Mouse (Mus musculus): ENCODE measurements around the gene Sgce.

Sgce gene

DNA sequence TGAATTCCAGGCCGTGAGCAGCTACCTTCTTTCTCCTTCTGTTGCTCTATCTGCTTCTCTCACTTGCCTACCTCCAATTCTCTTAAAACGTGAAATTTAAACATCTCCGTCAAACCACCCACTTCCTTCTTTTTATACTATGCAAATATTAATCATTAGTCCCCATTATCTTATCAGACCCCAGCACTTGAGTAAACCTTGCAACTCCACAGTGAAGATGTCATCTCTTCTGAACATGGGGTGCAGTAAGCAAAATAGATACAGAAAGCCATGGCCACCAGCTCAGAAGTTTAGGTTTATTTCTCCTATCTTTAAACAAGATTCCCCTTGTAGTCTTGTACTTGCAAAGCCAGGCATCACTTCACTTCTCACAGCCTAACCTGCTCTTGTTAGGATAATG is 99.7 kb downstream of the Sgce start:
- no peak for DNase-seq (ENCODE audit: low spot score)

DNA sequence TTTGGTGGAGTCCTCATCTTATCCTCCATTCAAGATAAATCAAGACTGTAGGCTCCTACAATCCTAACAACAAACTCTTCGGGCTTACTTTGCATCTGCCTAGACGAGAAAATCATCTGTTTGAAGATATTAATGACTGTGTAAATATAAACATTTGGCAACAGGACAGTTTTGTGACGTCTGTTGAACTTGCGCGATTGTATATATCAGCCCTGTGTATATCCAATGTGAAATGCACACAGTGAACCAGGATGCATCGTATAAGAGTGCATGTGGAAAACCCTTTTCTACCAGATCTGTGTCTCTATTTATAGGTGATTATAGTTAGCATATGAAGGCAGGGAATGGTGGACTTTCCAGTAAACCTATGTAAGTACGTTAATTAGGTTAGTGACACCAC is 104.9 kb downstream of the Sgce start:
- DNase-seq (ENCODE audit: low spot score), result no peak

DNA sequence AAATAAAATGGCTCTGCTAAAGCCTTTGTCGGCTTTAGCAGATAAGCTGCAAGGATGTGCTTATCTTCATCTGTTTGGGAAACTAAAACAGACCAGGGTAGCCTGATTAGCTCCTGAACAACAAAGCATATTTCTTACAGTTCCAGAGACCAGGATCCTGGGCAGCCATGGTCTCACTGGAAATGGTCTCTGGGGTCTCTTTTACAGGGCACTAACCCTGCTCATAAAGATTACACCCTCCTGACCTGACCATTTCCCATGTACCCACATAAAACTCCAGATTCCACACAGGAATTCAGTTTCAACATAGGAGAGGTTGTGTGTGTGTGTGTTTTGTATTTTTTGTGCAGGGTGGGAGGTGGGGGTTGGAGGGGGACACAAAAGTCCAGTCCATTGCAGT is 112.2 kb downstream of the Sgce start:
- no peak for DNase-seq (ENCODE audit: low spot score)

DNA sequence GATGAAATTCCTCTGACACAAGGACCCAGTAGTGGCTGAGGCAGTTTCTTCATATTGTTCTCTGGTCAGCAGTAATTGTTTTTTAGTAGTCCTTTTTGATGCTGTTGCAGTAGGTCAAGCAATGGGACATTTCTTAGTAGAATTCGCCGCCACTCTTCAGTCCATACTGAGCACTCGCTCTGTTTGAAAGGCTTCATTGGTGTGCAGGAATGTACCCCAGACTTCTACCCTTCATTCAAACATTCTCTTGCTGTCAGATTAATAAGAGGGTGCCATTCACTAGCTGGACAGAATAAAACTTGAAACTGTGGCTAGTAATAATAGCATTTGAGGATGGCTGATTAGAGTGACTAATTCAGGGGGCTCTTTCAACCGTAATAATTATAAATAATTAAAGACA is 113.8 kb downstream of the Sgce start:
- no peak for DNase-seq (ENCODE audit: low spot score)

DNA sequence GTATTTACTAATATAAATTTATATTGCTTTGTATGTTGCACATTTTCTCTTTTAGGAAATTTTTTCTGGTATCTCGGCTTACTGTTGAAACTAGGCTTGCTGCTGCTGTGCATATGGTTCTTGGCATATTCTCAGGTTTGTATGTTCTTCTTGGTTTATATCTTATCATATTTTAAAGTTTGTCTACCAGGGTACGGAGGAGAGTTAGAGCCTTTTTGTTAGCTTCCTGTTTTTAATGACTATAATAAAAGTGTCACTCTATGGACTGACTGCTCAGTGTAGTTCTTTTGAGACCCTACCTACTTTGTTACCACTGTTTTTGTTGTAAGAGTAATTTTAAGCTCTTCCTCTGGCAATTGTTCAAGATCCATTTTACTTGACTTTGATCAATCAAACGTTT is 115.5 kb downstream of the Sgce start:
- DNase-seq (ENCODE audit: low spot score), result no peak
